Mouse (Mus musculus) stomach, embryonic 16.5 days (tissue): ENCODE results near the gene Fancl. TPM values are rescaled to one million over a fixed set of nuclear protein-coding genes. Genes with fewer than 3 reads are reported as not detected.

Source experiments
- ATAC-seq: fragments of 200-750 bp; cut with Nextera tagmentation; 2 replicates; pipeline ENCODE4 v1.8.0; 2017; ENCODE audit warnings: moderate number of reproducible peaks, moderate TSS enrichment; ENCODE audit not compliant: insufficient read depth, low FRiP score
- H3K27ac ChIP-seq: fragments of 300-500 bp; sonication (generic); 2 replicates; pipeline ENCODE4 v1.5.1; 2014; ENCODE audit warnings: low read length
- H3K27me3 ChIP-seq: fragments of 300-500 bp; sonication (generic); 2 replicates; pipeline ENCODE4 v1.6.1; 2014; ENCODE audit warnings: low read length, control low read depth, mixed read lengths; ENCODE audit not compliant: control insufficient read depth, insufficient read depth
- H3K36me3 ChIP-seq: fragments of 300-500 bp; sonication (generic); 2 replicates; pipeline ENCODE4 v1.6.1; 2014; ENCODE audit warnings: low read length; ENCODE audit not compliant: control insufficient read depth, insufficient read depth
- H3K4me1 ChIP-seq: fragments of 300-500 bp; sonication (generic); 2 replicates; pipeline ENCODE4 v1.6.1; 2014; ENCODE audit warnings: low read length, control low read depth, mixed read lengths; ENCODE audit not compliant: control insufficient read depth, insufficient read depth
- H3K4me2 ChIP-seq: fragments of 300-500 bp; sonication (generic); 2 replicates; pipeline ENCODE4 v1.6.1; 2014; ENCODE audit warnings: low read depth, low read length, mixed read lengths
- H3K4me3 ChIP-seq: fragments of 300-500 bp; sonication (generic); replicated peaks from 2 replicates; pipeline ENCODE4 v1.5.1; 2014; ENCODE audit warnings: mild to moderate bottlenecking, low read length
- H3K9ac ChIP-seq: fragments of 300-500 bp; sonication (generic); 2 replicates; pipeline ENCODE4 v1.6.1; 2014; ENCODE audit warnings: low read length
- H3K9me3 ChIP-seq: fragments of 300-500 bp; sonication (generic); replicated peaks from 2 replicates; pipeline ENCODE4 v1.6.1; 2016; ENCODE audit warnings: low read length, control low read depth; ENCODE audit not compliant: control insufficient read depth
- WGBS: fragments of 180-500 bp; shearing (Covaris S2); extraction: QIAGEN DNeasy Blood & Tissue Kit; methylation state at CpG from one replicate; pipeline ENCODE4 v1.1.7; 2014; 5-methylcytosine and 5-hydroxymethylcytosine counted together
- polyA plus RNA-seq: library from polyadenylated mRNA; unstranded; fragments of >200 nt; fragmentation: Nextera tagmentation; extraction: Ambion mirVana; gene quantifications from 2 replicates; pipeline ENCODE4 v1.2.1, GENCODE M21; 2015

Fancl gene
- polyA plus RNA-seq, 1 experiment from 2014 or later, result 27.6 TPM

- ATAC-seq, result no peak
- no peak overlapping the region for H3K4me3 ChIP-seq
- no peaks in the 10 kb centered on the region for H3K27me3 ChIP-seq
- no peak overlapping the region for H3K9ac ChIP-seq
- no peaks in the 10 kb centered on the region for H3K9me3 ChIP-seq
- no peak overlapping the region for H3K4me2 ChIP-seq
- H3K4me1 ChIP-seq, result no peaks in the 10 kb centered on the region
- 56% methylated on average over 3 of the region's 3 CpGs for WGBS
- no peak overlapping the region for H3K27ac ChIP-seq
- no peaks in the 10 kb centered on the region for H3K36me3 ChIP-seq
Observed at GRCm38 (mm10) chr11:26395561-26395960, 9.6 kb downstream of the Fancl start.

GRCm38 (mm10) chr11:26412972-26413371 lies 27.0 kb downstream of the Fancl start:
- no peak overlapping the region for H3K9ac ChIP-seq
- H3K9me3 ChIP-seq, result no peaks in the 10 kb centered on the region
- 88% methylated on average over 3 of the region's 3 CpGs for WGBS
- H3K36me3 ChIP-seq, result no peaks in the 10 kb centered on the region
- no peak for ATAC-seq
- H3K27me3 ChIP-seq, result no peaks in the 10 kb centered on the region
- no peaks in the 10 kb centered on the region for H3K4me1 ChIP-seq
- no peak overlapping the region for H3K4me2 ChIP-seq
- no peak overlapping the region for H3K4me3 ChIP-seq
- no peak overlapping the region for H3K27ac ChIP-seq

GRCm38 (mm10) chr11:26421472-26421871 lies 35.5 kb downstream of the Fancl start:
- Histone ChIP-seq H3K4me1 (no peaks in the 10 kb centered on the region), H3K27ac (no peak overlapping the region), H3K9ac (no peak overlapping the region), H3K27me3 (no peaks in the 10 kb centered on the region), H3K36me3 (no peaks in the 10 kb centered on the region), H3K4me3 (no peak overlapping the region), H3K9me3 (no peaks in the 10 kb centered on the region), H3K4me2 (no peak overlapping the region)
- WGBS, result 52% methylated on average over 2 of the region's 2 CpGs
- ATAC-seq, result no peak

GRCm38 (mm10) chr11:26434229-26434628 lies 48.3 kb downstream of the Fancl start:
- Histone ChIP-seq H3K36me3 (no peaks in the 10 kb centered on the region), H3K27me3 (no peaks in the 10 kb centered on the region), H3K9me3 (no peaks in the 10 kb centered on the region), H3K4me3 (no peak overlapping the region), H3K4me1 (no peaks in the 10 kb centered on the region), H3K9ac (no peak overlapping the region), H3K4me2 (no peak overlapping the region), H3K27ac (no peak overlapping the region)
- ATAC-seq, result no peak

- Histone ChIP-seq H3K4me1 (no peaks in the 10 kb centered on the region), H3K4me3 (no peak overlapping the region), H3K27ac (no peak overlapping the region), H3K27me3 (no peaks in the 10 kb centered on the region), H3K4me2 (no peak overlapping the region), H3K36me3 (no peaks in the 10 kb centered on the region; the same call in 1 of the 2 replicates), H3K9ac (no peak overlapping the region), H3K9me3 (no peaks in the 10 kb centered on the region)
- 77% methylated on average over 13 of the region's 13 CpGs for WGBS
- no peak for ATAC-seq
Observed at GRCm38 (mm10) chr11:26437818-26438217, 51.9 kb downstream of the Fancl start.

- Histone ChIP-seq H3K4me2 (no peak overlapping the region), H3K9me3 (no peaks in the 10 kb centered on the region), H3K27me3 (no peaks in the 10 kb centered on the region), H3K9ac (no peak overlapping the region), H3K36me3 (no peaks in the 10 kb centered on the region; the same call in 1 of the 2 replicates), H3K27ac (no peak overlapping the region), H3K4me3 (no peak overlapping the region), H3K4me1 (no peaks in the 10 kb centered on the region)
- 82% methylated on average over 1 of the region's 1 CpGs for WGBS
- ATAC-seq, result no peak
Observed at GRCm38 (mm10) chr11:26441121-26441520, 55.2 kb downstream of the Fancl start.

- ATAC-seq, result no peak
- Histone ChIP-seq H3K4me2 (no peak overlapping the region), H3K9ac (no peak overlapping the region), H3K27me3 (no peaks in the 10 kb centered on the region), H3K9me3 (no peaks in the 10 kb centered on the region), H3K27ac (no peak overlapping the region), H3K36me3 (peaks cover 4% of the 10 kb centered on the region; the same call in 1 of the 2 replicates), H3K4me1 (no peaks in the 10 kb centered on the region), H3K4me3 (no peak overlapping the region)
Observed at GRCm38 (mm10) chr11:26444374-26444773, 58.4 kb downstream of the Fancl start.

GRCm38 (mm10) chr11:26449789-26450188 lies 63.9 kb downstream of the Fancl start:
- Histone ChIP-seq H3K36me3 (0 out of 2 replicates have a peak, but pooled peaks cover 4% of the 10 kb centered on the region), H3K4me1 (no peaks in the 10 kb centered on the region), H3K27ac (no peak overlapping the region), H3K9ac (no peak overlapping the region), H3K9me3 (no peaks in the 10 kb centered on the region), H3K4me2 (no peak overlapping the region), H3K4me3 (no peak overlapping the region), H3K27me3 (no peaks in the 10 kb centered on the region)
- WGBS, result 86% methylated on average over 3 of the region's 3 CpGs
- ATAC-seq, result no peak

- Histone ChIP-seq H3K27ac (no peak overlapping the region), H3K9ac (no peak overlapping the region), H3K36me3 (0 out of 2 replicates have a peak, but pooled peaks cover 4% of the 10 kb centered on the region), H3K4me2 (no peak overlapping the region), H3K9me3 (no peaks in the 10 kb centered on the region), H3K27me3 (no peaks in the 10 kb centered on the region), H3K4me3 (no peak overlapping the region), H3K4me1 (no peaks in the 10 kb centered on the region)
- no peak for ATAC-seq
- 85% methylated on average over 1 of the region's 1 CpGs for WGBS
Observed at GRCm38 (mm10) chr11:26450636-26451035, 64.7 kb downstream of the Fancl start.

- H3K4me1 ChIP-seq, result no peaks in the 10 kb centered on the region
- 0 out of 2 replicates have a peak, but pooled peaks cover 4% of the 10 kb centered on the region for H3K36me3 ChIP-seq
- H3K4me3 ChIP-seq, result no peak overlapping the region
- H3K9ac ChIP-seq, result no peak overlapping the region
- 90% methylated on average over 2 of the region's 2 CpGs for WGBS
- H3K27me3 ChIP-seq, result no peaks in the 10 kb centered on the region
- H3K27ac ChIP-seq, result no peak overlapping the region
- ATAC-seq, result no peak
- no peak overlapping the region for H3K4me2 ChIP-seq
- H3K9me3 ChIP-seq, result no peaks in the 10 kb centered on the region
Observed at GRCm38 (mm10) chr11:26451228-26451627, 65.3 kb downstream of the Fancl start.
